Mouse (Mus musculus) embryonic facial prominence, embryonic 15.5 days (tissue): Measurements from ENCODE around the gene Sox13. TPM values are rescaled to one million over a fixed set of nuclear protein-coding genes. Genes with fewer than 3 reads are reported as not detected.
A peak's percentile ranks its signal among the peaks of the same experiment; 100 is the strongest.

Source experiments
- ATAC-seq: fragments of 200-750 bp; cut with Nextera tagmentation; 2 replicates; pipeline ENCODE4 v1.8.0; 2017; ENCODE audit warnings: low read depth, moderate TSS enrichment; ENCODE audit not compliant: insufficient number of reproducible peaks, low FRiP score, low TSS enrichment
- H3K27ac ChIP-seq: fragments of 300-500 bp; sonication (generic); replicated peaks from 2 replicates; pipeline ENCODE4 v1.5.1; 2015; ENCODE audit warnings: mild to moderate bottlenecking, inconsistent platforms
- H3K27me3 ChIP-seq: fragments of 300-500 bp; sonication (generic); 2 replicates; pipeline ENCODE4 v1.6.1; 2015; ENCODE audit warnings: inconsistent platforms
- H3K36me3 ChIP-seq: fragments of 300-500 bp; sonication (generic); 2 replicates; pipeline ENCODE4 v1.6.1; 2015; ENCODE audit warnings: mild to moderate bottlenecking, inconsistent platforms
- H3K4me1 ChIP-seq: fragments of 300-500 bp; sonication (generic); 2 replicates; pipeline ENCODE4 v1.6.1; 2015; ENCODE audit warnings: inconsistent platforms
- H3K4me2 ChIP-seq: fragments of 300-500 bp; sonication (generic); replicated peaks from 2 replicates; pipeline ENCODE4 v1.6.1; 2015; ENCODE audit warnings: mild to moderate bottlenecking, inconsistent platforms
- H3K4me3 ChIP-seq: fragments of 300-500 bp; sonication (generic); replicated peaks from 2 replicates; pipeline ENCODE4 v1.5.1; 2015; ENCODE audit warnings: mild to moderate bottlenecking, inconsistent platforms
- H3K9ac ChIP-seq: fragments of 300-500 bp; sonication (generic); 2 replicates; pipeline ENCODE4 v1.6.1; 2015; ENCODE audit warnings: inconsistent platforms
- H3K9me3 ChIP-seq: fragments of 300-500 bp; sonication (generic); replicated peaks from 2 replicates; pipeline ENCODE4 v1.6.1; 2016; ENCODE audit warnings: inconsistent platforms
- WGBS: fragments of 180-500 bp; shearing (Covaris S2); methylation state at CpG from one replicate; pipeline ENCODE4 v1.1.7; 2015; 5-methylcytosine and 5-hydroxymethylcytosine counted together
- polyA plus RNA-seq: library from polyadenylated mRNA; unstranded; fragments of >200 nt; fragmentation: Nextera tagmentation; extraction: Ambion mirVana; gene quantifications from 2 replicates; pipeline ENCODE4 v1.2.1, GENCODE M21; 2015

Gene Sox13
- polyA plus RNA-seq, 1 experiment from 2014 or later: 6.1 TPM

- 16% methylated on average over 11 of the region's 11 CpGs for WGBS
- peak overlapping the region; percentile 25; the same call in 1 of the 2 replicates for H3K27ac ChIP-seq
- H3K36me3 ChIP-seq: no peaks in the 10 kb centered on the region
- peaks cover 21% of the 10 kb centered on the region for H3K27me3 ChIP-seq
- ATAC-seq: no peak
- 0 out of 2 replicates have a peak overlapping the region, but pooled peaks have one; percentile 4 for H3K4me2 ChIP-seq
- H3K4me1 ChIP-seq: peaks cover 34% of the 10 kb centered on the region
- H3K4me3 ChIP-seq: no peak overlapping the region
- H3K9ac ChIP-seq: no peak overlapping the region
- no peaks in the 10 kb centered on the region for H3K9me3 ChIP-seq
Measured at GRCm38 (mm10) chr1:133367606-133368488, 56.3 kb downstream of the Sox13 start.

GRCm38 (mm10) chr1:133366951-133367605 lies 57.1 kb downstream of the Sox13 start:
- H3K4me3 ChIP-seq: no peak overlapping the region
- peaks cover 34% of the 10 kb centered on the region for H3K4me1 ChIP-seq
- WGBS: 39% methylated on average over 10 of the region's 10 CpGs
- H3K4me2 ChIP-seq: 0 out of 2 replicates have a peak overlapping the region, but pooled peaks have one; percentile 4
- no peaks in the 10 kb centered on the region for H3K36me3 ChIP-seq
- ATAC-seq: no peak
- peak overlapping the region; percentile 25; the same call in 1 of the 2 replicates for H3K27ac ChIP-seq
- no peaks in the 10 kb centered on the region for H3K9me3 ChIP-seq
- no peak overlapping the region for H3K9ac ChIP-seq
- peaks cover 21% of the 10 kb centered on the region for H3K27me3 ChIP-seq

GRCm38 (mm10) chr1:133364890-133365289 lies 59.3 kb downstream of the Sox13 start:
- WGBS: 49% methylated on average over 2 of the region's 2 CpGs

GRCm38 (mm10) chr1:133364022-133364630 lies 60.1 kb downstream of the Sox13 start:
- Histone ChIP-seq H3K27me3 (peaks cover 21% of the 10 kb centered on the region), H3K4me1 (peaks cover 31% of the 10 kb centered on the region), H3K4me2 (peak overlapping the region; percentile 92), H3K9me3 (no peaks in the 10 kb centered on the region), H3K36me3 (no peaks in the 10 kb centered on the region), H3K9ac (peak overlapping the region; percentile 9; the same call in 1 of the 2 replicates), H3K4me3 (peak overlapping the region; percentile 53), H3K27ac (no peak overlapping the region)
- ATAC-seq: no peak
- 3% methylated on average over 27 of the region's 27 CpGs for WGBS

More at GRCm38 (mm10) chr1:133364890-133365289, 59.3 kb downstream of the Sox13 start:
- H3K9me3 ChIP-seq: no peaks in the 10 kb centered on the region
- no peak overlapping the region for H3K9ac ChIP-seq
- peaks cover 21% of the 10 kb centered on the region for H3K27me3 ChIP-seq
- H3K4me2 ChIP-seq: no peak overlapping the region
- H3K4me3 ChIP-seq: no peak overlapping the region
- H3K36me3 ChIP-seq: no peaks in the 10 kb centered on the region
- no peak for ATAC-seq
- no peak overlapping the region for H3K27ac ChIP-seq
- H3K4me1 ChIP-seq: peaks cover 31% of the 10 kb centered on the region

GRCm38 (mm10) chr1:133363276-133364021 lies 60.7 kb downstream of the Sox13 start, which contains the start of gene Etnk2:
TSS of gene Etnk2 (plus strand) at chr1:133363572.
- peaks cover 27% of the 10 kb centered on the region for H3K4me1 ChIP-seq
- peaks cover 21% of the 10 kb centered on the region for H3K27me3 ChIP-seq
- peak; percentile 66 for ATAC-seq
- no peaks in the 10 kb centered on the region for H3K9me3 ChIP-seq
- H3K9ac ChIP-seq: peak within 1 kb of the TSS; percentile 9; the same call in 1 of the 2 replicates
- H3K36me3 ChIP-seq: no peaks in the 10 kb centered on the region
- H3K4me3 ChIP-seq: peak within 1 kb of the TSS; percentile 53
- peak within 1 kb of the TSS; percentile 92 for H3K4me2 ChIP-seq
- 1% methylated on average over 52 of the region's 52 CpGs for WGBS
- no peak within 1 kb of the TSS for H3K27ac ChIP-seq

- Histone ChIP-seq H3K36me3 (no peaks in the 10 kb centered on the region), H3K9ac (no peak overlapping the region), H3K9me3 (no peaks in the 10 kb centered on the region), H3K4me2 (no peak overlapping the region), H3K4me3 (no peak overlapping the region), H3K4me1 (peaks cover 14% of the 10 kb centered on the region; the same call in 1 of the 2 replicates), H3K27ac (no peak overlapping the region), H3K27me3 (peaks cover 21% of the 10 kb centered on the region)
- WGBS: 85% methylated on average over 5 of the region's 5 CpGs
- ATAC-seq: no peak
Measured at GRCm38 (mm10) chr1:133362103-133362502, 62.1 kb downstream of the Sox13 start.

- no peak overlapping the region for H3K9ac ChIP-seq
- H3K4me1 ChIP-seq: peaks cover 10% of the 10 kb centered on the region; the same call in 1 of the 2 replicates
- no peak overlapping the region for H3K4me3 ChIP-seq
- no peaks in the 10 kb centered on the region for H3K36me3 ChIP-seq
- H3K27me3 ChIP-seq: peaks cover 16% of the 10 kb centered on the region
- H3K27ac ChIP-seq: no peak overlapping the region
- WGBS: 85% methylated on average over 6 of the region's 6 CpGs
- no peak for ATAC-seq
- no peak overlapping the region for H3K4me2 ChIP-seq
- no peaks in the 10 kb centered on the region for H3K9me3 ChIP-seq
Measured at GRCm38 (mm10) chr1:133361006-133361405, 63.2 kb downstream of the Sox13 start.

- WGBS: 57% methylated on average over 8 of the region's 8 CpGs
- no peak for ATAC-seq
- H3K4me2 ChIP-seq: no peak overlapping the region
- no peak overlapping the region for H3K9ac ChIP-seq
- H3K9me3 ChIP-seq: no peaks in the 10 kb centered on the region
- no peaks in the 10 kb centered on the region for H3K27me3 ChIP-seq
- H3K36me3 ChIP-seq: no peaks in the 10 kb centered on the region
- no peak overlapping the region for H3K27ac ChIP-seq
- H3K4me1 ChIP-seq: peaks cover 4% of the 10 kb centered on the region; the same call in 1 of the 2 replicates
- H3K4me3 ChIP-seq: no peak overlapping the region
Measured at GRCm38 (mm10) chr1:133356330-133356729, 67.8 kb downstream of the Sox13 start.

GRCm38 (mm10) chr1:133355912-133356311 lies 68.3 kb downstream of the Sox13 start:
- no peak for ATAC-seq
- no peak overlapping the region for H3K9ac ChIP-seq
- no peak overlapping the region for H3K4me3 ChIP-seq
- H3K4me2 ChIP-seq: no peak overlapping the region
- WGBS: 45% methylated on average over 15 of the region's 15 CpGs
- H3K36me3 ChIP-seq: no peaks in the 10 kb centered on the region
- H3K27ac ChIP-seq: no peak overlapping the region
- no peaks in the 10 kb centered on the region for H3K9me3 ChIP-seq
- H3K27me3 ChIP-seq: no peaks in the 10 kb centered on the region
- H3K4me1 ChIP-seq: peaks cover 4% of the 10 kb centered on the region; the same call in 1 of the 2 replicates

- ATAC-seq: no peak
- no peak overlapping the region for H3K9ac ChIP-seq
- H3K4me1 ChIP-seq: peaks cover 4% of the 10 kb centered on the region; the same call in 1 of the 2 replicates
- no peaks in the 10 kb centered on the region for H3K27me3 ChIP-seq
- no peaks in the 10 kb centered on the region for H3K36me3 ChIP-seq
- 37% methylated on average over 5 of the region's 5 CpGs for WGBS
- no peaks in the 10 kb centered on the region for H3K9me3 ChIP-seq
- H3K4me3 ChIP-seq: no peak overlapping the region
- H3K27ac ChIP-seq: no peak overlapping the region
- H3K4me2 ChIP-seq: no peak overlapping the region
Measured at GRCm38 (mm10) chr1:133355469-133355868, 68.7 kb downstream of the Sox13 start.
